Mouse (Mus musculus) bone marrow, adult 2 months (tissue): ENCODE measurements around the gene 1700001O22Rik.

ENCODE experiments used
- CTCF ChIP-seq: fragments of 200-500 bp; IDR thresholded peaks from 2 replicates; pipeline ENCODE4 v1.5.1; 2011; ENCODE audit warnings: low read length, control low read depth; ENCODE audit not compliant: control insufficient read depth, insufficient read depth
- POLR2A ChIP-seq: fragments of 200-500 bp; IDR thresholded peaks from 2 replicates; pipeline ENCODE4 v1.6.1; 2011; ENCODE audit warnings: low read depth, mild to moderate bottlenecking, control low read depth, low read length, borderline replicate concordance; ENCODE audit not compliant: control insufficient read depth

- TF ChIP-seq CTCF, result no peak
- no peak for TF ChIP-seq POLR2A
These were observed 26.2 kb downstream of the 1700001O22Rik start for GRCm38 (mm10) chr2:30777266-30777665.
